Mouse (Mus musculus): ENCODE results near the gene Upp1. TPM values are rescaled to one million over a fixed set of nuclear protein-coding genes. Genes with fewer than 3 reads are reported as not detected.

The Upp1 gene
- polyA plus RNA-seq (2017; shearing (Covaris generic)) = under 1 TPM in 1 of 2 experiments, not detected in 1; 0.86 TPM

DNA sequence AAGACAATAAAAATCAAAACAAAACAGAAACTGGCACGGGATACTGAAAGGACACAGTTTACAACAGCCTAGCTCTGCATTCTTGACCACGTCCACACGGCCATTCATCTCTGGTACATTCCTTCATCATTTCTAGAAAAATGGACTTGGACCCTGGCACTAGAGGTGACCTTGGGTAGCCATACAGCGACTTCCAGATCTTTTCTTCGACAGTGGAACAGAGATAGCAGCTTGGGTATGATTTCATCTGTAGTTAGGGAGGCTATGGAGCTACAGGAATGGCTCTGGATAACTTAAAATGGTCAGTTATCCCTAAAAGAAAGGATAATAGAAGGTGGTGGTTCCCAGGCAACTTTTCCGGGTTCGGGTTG, at the start of gene Upp1:
TSS of gene Upp1 (plus strand) at position 54 of the 371 bp plus-strand sequence.

Other genes with a start within 250 kb of the Upp1 start
- gene Pkd1l1, start 144.8 kb upstream of the Upp1 start, polyA plus RNA-seq (2017; shearing (Covaris generic)) = 1 to 10 TPM in 1 of 2 experiments, under 1 TPM in 1; 0.12 to 1.7 TPM
- 10 to 100 TPM; 10.5 to 14.9 TPM for gene Hus1, start 106.9 kb upstream of the Upp1 start, polyA plus RNA-seq (2017; shearing (Covaris generic))
- gene Gm11992, start 69.5 kb upstream of the Upp1 start, polyA plus RNA-seq (2017; shearing (Covaris generic)) = under 1 TPM; 0.11 to 0.27 TPM
- gene Sun3, start 69.1 kb upstream of the Upp1 start, polyA plus RNA-seq (2017; shearing (Covaris generic)) = not detected
- gene Abca13, start 73.8 kb downstream of the Upp1 start, polyA plus RNA-seq (2017; shearing (Covaris generic)) = 1 to 10 TPM in 1 of 2 experiments, under 1 TPM in 1; 0.14 to 1.1 TPM